Mouse (Mus musculus) midbrain, postnatal 0 days (tissue): Measurements from ENCODE around the gene Ttc7. TPM values are rescaled to one million over a fixed set of nuclear protein-coding genes. Genes with fewer than 3 reads are reported as not detected.

ENCODE experiments used
- ATAC-seq: fragments of 200-750 bp; cut with Nextera tagmentation; 2 replicates; pipeline ENCODE4 v1.8.0; 2017; ENCODE audit warnings: moderate number of reproducible peaks, mild to moderate bottlenecking, moderate TSS enrichment, moderate library complexity; ENCODE audit not compliant: low FRiP score
- DNase-seq: peaks from one replicate; pipeline ENCODE4 v3.0.0-alpha.2; 2015; ENCODE audit warnings: low spot score
- H3K27ac ChIP-seq: fragments of 300-500 bp; sonication (generic); 2 replicates; pipeline ENCODE4 v1.5.1; 2014; ENCODE audit warnings: low read depth, mild to moderate bottlenecking, low read length, mixed read lengths
- H3K27me3 ChIP-seq: fragments of 300-500 bp; sonication (generic); 2 replicates; pipeline ENCODE4 v1.6.1; 2014; ENCODE audit warnings: low read length, control low read depth, mixed read lengths; ENCODE audit not compliant: insufficient read depth
- H3K36me3 ChIP-seq: fragments of 300-500 bp; sonication (generic); 2 replicates; pipeline ENCODE4 v1.6.1; 2014; ENCODE audit warnings: low read length, control low read depth, mixed read lengths; ENCODE audit not compliant: insufficient read depth
- H3K4me1 ChIP-seq: fragments of 300-500 bp; sonication (generic); 2 replicates; pipeline ENCODE4 v1.6.1; 2014; ENCODE audit warnings: mild to moderate bottlenecking, control low read depth, antibody characterized with exemption, low read length, mixed read lengths; ENCODE audit not compliant: insufficient read depth
- H3K4me2 ChIP-seq: fragments of 300-500 bp; sonication (generic); 2 replicates; pipeline ENCODE4 v1.6.1; 2014; ENCODE audit warnings: low read depth, mild to moderate bottlenecking, low read length, mixed read lengths; ENCODE audit not compliant: poor library complexity, severe bottlenecking
- H3K4me3 ChIP-seq: fragments of 300-500 bp; sonication (generic); 2 replicates; pipeline ENCODE4 v1.5.1; 2014; ENCODE audit warnings: low read depth, mild to moderate bottlenecking, low read length, moderate library complexity
- H3K9ac ChIP-seq: fragments of 300-500 bp; sonication (generic); replicated peaks from 2 replicates; pipeline ENCODE4 v1.6.1; 2014; ENCODE audit warnings: mild to moderate bottlenecking, low read length, moderate library complexity, mixed read lengths; ENCODE audit not compliant: poor library complexity, severe bottlenecking
- H3K9me3 ChIP-seq: fragments of 300-500 bp; sonication (generic); 2 replicates; pipeline ENCODE4 v1.6.1; 2016; ENCODE audit warnings: low read length, control low read depth
- CTCF ChIP-seq: IDR thresholded peaks from 2 replicates; pipeline ENCODE4 v1.5.1; 2016; ENCODE audit warnings: antibody characterized with exemption, mild to moderate bottlenecking
- WGBS: fragments of 180-500 bp; shearing (Covaris S2); extraction: QIAGEN DNeasy Blood & Tissue Kit; methylation state at CpG from one replicate; pipeline ENCODE4 v1.1.7; 2014; 5-methylcytosine and 5-hydroxymethylcytosine counted together
- polyA plus RNA-seq: library from polyadenylated mRNA; unstranded; fragments of >200 nt; fragmentation: Nextera tagmentation; extraction: Ambion mirVana; gene quantifications from 2 replicates; pipeline ENCODE4 v1.2.1, GENCODE M21; 2015
- total RNA-seq: library from RNA; depleted of rRNA; stranded (reverse); fragments of >200 nt; gene quantifications from 2 replicates; pipeline ENCODE4 v1.2.3, GENCODE M21; 2014

Gene Ttc7
- total and polyA plus RNA-seq, 2 experiments from 2014 or later = 5.3 to 11.1 TPM

DNA sequence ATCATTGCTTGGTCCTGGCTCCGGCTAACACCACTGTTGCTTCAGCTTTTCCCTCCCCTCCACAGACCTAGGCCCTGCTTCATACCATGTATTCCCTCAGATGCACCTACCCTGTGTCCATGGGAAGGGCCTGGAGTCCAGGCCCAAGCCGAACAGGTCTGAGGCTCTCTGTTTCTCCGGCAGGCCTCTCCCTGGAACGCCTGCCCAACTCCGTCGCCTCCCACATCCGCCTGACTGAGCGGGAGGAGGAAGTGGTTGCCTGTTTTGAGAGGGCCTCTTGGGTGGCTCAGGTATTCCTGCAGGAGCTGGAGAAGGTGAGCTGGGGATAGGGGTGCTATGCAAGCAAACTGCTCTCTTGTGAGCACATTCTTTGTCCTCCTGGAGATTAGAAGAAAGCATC, 24.1 kb downstream of the Ttc7 start:
- Histone ChIP-seq H3K4me1 (no peaks in the 10 kb centered on the region), H3K4me3 (no peak overlapping the region), H3K27ac (no peak overlapping the region), H3K4me2 (no peak overlapping the region), H3K27me3 (no peaks in the 10 kb centered on the region), H3K9me3 (no peaks in the 10 kb centered on the region), H3K9ac (no peak overlapping the region), H3K36me3 (peaks cover 5% of the 10 kb centered on the region)
- 82% methylated on average over 8 of the region's 8 CpGs for WGBS
- ATAC-seq = no peak
- TF ChIP-seq CTCF = no peak
- DNase-seq = no peak

GRCm38 (mm10) chr17:87309073-87309788, 26.5 kb downstream of the Ttc7 start:
- no peak for TF ChIP-seq CTCF
- Histone ChIP-seq H3K27ac (no peak overlapping the region), H3K36me3 (peaks cover 5% of the 10 kb centered on the region), H3K4me1 (no peaks in the 10 kb centered on the region), H3K4me3 (no peak overlapping the region), H3K9ac (no peak overlapping the region), H3K9me3 (no peaks in the 10 kb centered on the region), H3K4me2 (no peak overlapping the region), H3K27me3 (no peaks in the 10 kb centered on the region)
- ATAC-seq (no peak), DNase-seq (no peak)
- WGBS = 81% methylated on average over 12 of the region's 12 CpGs

DNA sequence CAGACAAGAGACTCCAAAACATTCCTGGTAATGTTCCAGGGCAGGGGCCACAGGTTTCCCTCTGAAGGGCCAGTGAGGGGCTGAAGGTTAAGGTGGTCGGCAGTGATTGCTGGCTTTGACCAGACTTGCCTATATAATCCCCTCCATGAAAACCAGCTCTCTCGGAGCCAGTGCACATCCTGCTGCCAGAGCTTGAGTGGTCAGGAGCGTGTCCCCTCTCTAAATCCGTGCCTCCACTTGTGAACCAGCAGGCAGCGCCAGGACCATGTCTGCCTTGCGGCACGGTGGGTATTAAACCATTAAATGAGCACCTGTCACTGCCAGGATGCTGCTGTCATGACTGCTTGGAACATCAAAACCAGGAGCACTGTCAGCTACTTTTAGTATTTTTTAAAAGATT, 27.8 kb downstream of the Ttc7 start:
- Histone ChIP-seq H3K9ac (no peak overlapping the region), H3K9me3 (no peaks in the 10 kb centered on the region), H3K4me1 (no peaks in the 10 kb centered on the region), H3K36me3 (peaks cover 5% of the 10 kb centered on the region), H3K4me2 (no peak overlapping the region), H3K27me3 (no peaks in the 10 kb centered on the region), H3K27ac (no peak overlapping the region), H3K4me3 (no peak overlapping the region)
- ATAC-seq (no peak), DNase-seq (no peak)
- no peak for TF ChIP-seq CTCF
- WGBS = 82% methylated on average over 7 of the region's 7 CpGs

GRCm38 (mm10) chr17:87312351-87312750, 29.7 kb downstream of the Ttc7 start:
- no peak for TF ChIP-seq CTCF
- no peaks in the 10 kb centered on the region for H3K27me3 ChIP-seq
- no peak overlapping the region for H3K27ac ChIP-seq
- no peak overlapping the region for H3K9ac ChIP-seq
- H3K4me3 ChIP-seq = no peak overlapping the region
- DNase-seq (no peak), ATAC-seq (no peak)
- WGBS = 34% methylated on average over 12 of the region's 12 CpGs
- H3K9me3 ChIP-seq = no peaks in the 10 kb centered on the region
- peaks cover 5% of the 10 kb centered on the region; the same call in 1 of the 2 replicates for H3K36me3 ChIP-seq
- no peaks in the 10 kb centered on the region for H3K4me1 ChIP-seq
- no peak overlapping the region for H3K4me2 ChIP-seq

DNA sequence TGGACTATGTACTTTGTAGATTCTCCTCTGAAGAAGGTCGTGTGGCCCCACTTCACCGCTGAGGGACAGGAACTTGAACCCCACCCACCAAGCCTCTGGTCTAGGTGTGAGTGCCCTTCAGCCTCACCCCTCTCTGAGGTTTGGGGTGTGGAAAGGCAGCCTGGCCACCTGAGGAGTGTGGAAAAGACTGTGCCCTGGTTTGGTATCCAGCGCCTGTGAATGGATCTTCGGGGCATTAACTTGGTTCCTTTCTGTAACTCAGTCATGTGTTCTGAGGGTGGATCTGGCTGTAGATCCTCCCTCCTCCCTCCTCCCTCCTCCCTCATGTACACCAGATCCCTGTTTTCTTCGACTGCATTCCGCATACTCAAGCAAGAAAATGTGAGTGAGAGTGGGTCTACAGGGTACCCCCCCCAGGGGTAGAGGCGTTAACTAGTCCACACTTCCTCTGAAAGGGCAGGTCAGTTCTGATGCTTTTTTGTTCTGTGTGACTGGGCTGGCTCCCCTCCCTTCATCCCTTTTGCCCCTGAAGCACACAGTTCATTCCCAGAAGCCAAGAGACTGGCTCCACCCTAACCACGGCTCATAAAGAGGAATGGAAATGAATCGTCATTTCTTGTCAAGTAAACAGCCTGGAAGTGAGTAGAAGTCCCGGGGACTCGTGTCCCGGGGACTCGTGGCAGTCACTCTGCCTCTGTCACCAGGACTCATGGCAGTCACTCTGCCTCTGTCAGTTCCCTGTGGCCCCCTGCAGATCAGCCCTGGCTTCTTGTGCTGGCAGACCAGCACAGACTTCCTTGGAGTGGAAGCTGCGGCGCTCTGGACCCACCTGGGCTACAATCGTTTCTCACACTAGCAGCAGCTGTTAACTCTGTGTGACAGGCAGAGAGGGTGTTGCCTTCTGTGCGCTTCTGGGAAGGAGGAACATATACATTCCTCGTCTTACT, 30.5 kb downstream of the Ttc7 start:
- H3K27me3 ChIP-seq = no peaks in the 10 kb centered on the region
- H3K27ac ChIP-seq = no peak overlapping the region
- H3K4me1 ChIP-seq = no peaks in the 10 kb centered on the region
- no peak for TF ChIP-seq CTCF
- DNase-seq (no peak), ATAC-seq (no peak)
- H3K4me3 ChIP-seq = no peak overlapping the region
- no peaks in the 10 kb centered on the region for H3K9me3 ChIP-seq
- H3K4me2 ChIP-seq = no peak overlapping the region
- peaks cover 5% of the 10 kb centered on the region; the same call in 1 of the 2 replicates for H3K36me3 ChIP-seq
- no peak overlapping the region for H3K9ac ChIP-seq
- WGBS = 63% methylated on average over 18 of the region's 18 CpGs

DNA sequence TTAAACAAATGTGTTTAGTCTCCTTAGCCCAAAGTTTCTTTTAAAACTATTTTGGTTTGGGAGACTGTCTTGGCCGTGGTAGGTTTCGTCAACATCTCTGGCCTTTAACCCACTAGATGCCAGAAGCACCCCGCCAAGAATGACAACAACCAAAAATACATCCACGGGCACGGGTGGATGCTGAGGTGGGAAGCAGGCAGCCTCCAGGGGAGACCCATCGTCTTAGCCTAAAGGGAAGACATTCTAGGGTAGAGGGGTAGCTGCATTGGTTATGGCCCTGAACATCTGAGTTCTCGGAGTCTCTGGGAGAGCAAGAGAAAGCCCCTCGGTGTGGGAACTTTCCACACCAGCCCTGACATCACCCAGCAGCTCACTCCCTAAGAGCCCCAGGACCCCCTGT, 31.4 kb downstream of the Ttc7 start:
- H3K27me3 ChIP-seq = no peaks in the 10 kb centered on the region
- H3K9me3 ChIP-seq = no peaks in the 10 kb centered on the region
- no peaks in the 10 kb centered on the region for H3K4me1 ChIP-seq
- peaks cover 5% of the 10 kb centered on the region; the same call in 1 of the 2 replicates for H3K36me3 ChIP-seq
- no peak overlapping the region for H3K4me2 ChIP-seq
- TF ChIP-seq CTCF = no peak
- DNase-seq (no peak), ATAC-seq (no peak)
- H3K4me3 ChIP-seq = no peak overlapping the region
- H3K9ac ChIP-seq = no peak overlapping the region
- H3K27ac ChIP-seq = no peak overlapping the region
- 90% methylated on average over 8 of the region's 8 CpGs for WGBS
